Mouse (Mus musculus): ENCODE measurements around the gene Slmap.
"Not testable (repeated sequence)": the region's sequence is repeated elsewhere in the genome, so short reads cannot be mapped to it uniquely, and the experiment has no call there.

Gene Slmap

GRCm38 (mm10) chr14:26533267-26533666, 1.5 kb downstream of the Slmap start:
- in situ Hi-C loops (cut with MboI, MseI): no loop called here

DNA sequence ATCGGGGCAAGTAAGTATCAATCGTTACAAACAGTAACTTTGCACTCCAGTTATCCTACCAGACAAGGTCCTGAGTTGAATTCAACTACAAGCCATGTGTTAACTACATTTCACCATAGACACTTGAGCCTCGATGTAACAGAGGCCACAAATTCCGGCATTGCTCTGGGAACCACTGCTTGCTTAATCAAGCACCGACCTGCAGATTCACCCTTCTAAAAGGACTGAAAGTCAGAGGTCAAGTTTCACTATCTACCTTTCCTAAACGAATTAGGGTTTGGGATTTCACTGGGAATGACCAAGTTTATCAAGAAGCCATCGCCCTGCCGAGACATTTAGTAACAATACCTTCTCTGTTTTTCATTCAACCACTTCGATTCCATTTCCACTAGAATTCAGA, 2.0 kb downstream of the Slmap start:
- in situ Hi-C loops (cut with MboI, MseI): no loop called here

- in situ Hi-C loops (cut with MboI, MseI): no loop called here
Observed at GRCm38 (mm10) chr14:26531410-26532313, 3.1 kb downstream of the Slmap start.

DNA sequence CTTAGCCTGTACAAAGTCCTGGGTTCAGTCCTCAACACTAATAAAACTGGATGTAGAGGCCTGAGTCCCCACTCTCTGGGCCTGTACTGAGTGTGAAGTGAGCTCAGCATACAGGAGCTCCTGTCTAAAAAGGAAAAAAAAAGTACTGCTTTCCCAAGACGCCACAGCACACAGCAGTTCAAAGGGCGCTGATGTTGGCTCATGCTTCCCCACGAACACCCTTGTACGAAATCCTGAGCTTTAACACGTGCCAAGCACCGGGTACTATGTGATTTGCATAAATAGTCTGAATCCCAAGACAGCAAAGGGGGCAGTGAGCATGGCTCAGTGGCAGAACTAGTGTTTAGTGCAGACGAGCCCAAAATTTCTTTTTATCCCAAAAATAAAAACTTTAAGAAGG, 4.4 kb downstream of the Slmap start:
- in situ Hi-C loops (cut with MboI, MseI): no loop called here

GRCm38 (mm10) chr14:26528296-26528695, 6.4 kb downstream of the Slmap start:
- in situ Hi-C loops (cut with MboI, MseI): loop anchor here (5.0 kb wide), 1 partner anchor 49 kb away; no protein-coding TSS in a partner anchor

GRCm38 (mm10) chr14:26525955-26526354, 8.8 kb downstream of the Slmap start:
- in situ Hi-C loops (cut with MboI, MseI): loop anchor here (5.0 kb wide), 1 partner anchor 51 kb away; no protein-coding TSS in a partner anchor

DNA sequence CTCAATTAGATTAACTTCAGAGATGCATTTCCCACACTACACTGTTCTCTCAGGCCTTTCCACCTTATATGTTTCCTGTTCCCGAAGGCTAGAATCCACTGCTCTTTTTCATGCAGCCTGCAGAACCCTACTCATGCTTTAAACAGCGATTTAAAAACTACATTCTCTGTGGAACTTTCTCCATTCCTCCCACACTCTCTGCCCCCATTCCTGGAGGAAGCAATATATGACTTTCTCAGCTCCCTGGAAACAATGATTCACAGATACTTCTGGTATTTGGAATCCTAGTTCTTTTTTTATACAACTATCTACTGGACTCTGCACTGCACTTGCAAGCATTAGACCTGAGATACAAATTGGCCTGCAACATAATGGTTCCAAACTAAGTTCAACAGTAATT, 11.6 kb downstream of the Slmap start:
- in situ Hi-C loops (cut with MboI, MseI): no loop called here

- in situ Hi-C loops (cut with MboI, MseI): no loop called here
Observed at GRCm38 (mm10) chr14:26519831-26520230, 14.9 kb downstream of the Slmap start.

GRCm38 (mm10) chr14:26517843-26518242, 16.9 kb downstream of the Slmap start:
- in situ Hi-C loops (cut with MboI, MseI): no loop called here

DNA sequence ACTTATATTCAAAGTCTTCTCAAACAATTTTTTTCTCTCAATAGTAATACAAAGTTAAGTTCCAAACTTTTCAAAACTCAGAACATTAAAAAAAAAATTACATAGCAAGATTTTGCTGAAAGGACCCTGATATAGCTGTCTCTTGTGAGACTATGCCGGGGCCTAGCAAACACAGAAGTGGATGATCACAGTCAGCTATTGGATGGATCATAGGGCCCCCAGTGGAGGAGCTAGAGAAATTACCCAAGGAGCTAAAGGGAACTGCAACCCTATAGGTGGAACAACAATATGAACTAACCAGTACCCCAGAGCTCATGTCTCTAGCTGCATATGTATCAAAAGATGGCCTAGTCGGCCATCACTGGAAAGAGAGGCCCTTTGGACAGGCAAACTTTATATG, 18.5 kb downstream of the Slmap start:
- in situ Hi-C loops (cut with MboI, MseI): not testable (repeated sequence)

- in situ Hi-C loops (cut with MboI, MseI): no loop called here
Observed at GRCm38 (mm10) chr14:26515802-26516201, 18.9 kb downstream of the Slmap start.

GRCm38 (mm10) chr14:26510545-26510944, 24.2 kb downstream of the Slmap start:
- in situ Hi-C loops (cut with MboI, MseI): no loop called here

GRCm38 (mm10) chr14:26508150-26508549, 26.6 kb downstream of the Slmap start:
- in situ Hi-C loops (cut with MboI, MseI): no loop called here

DNA sequence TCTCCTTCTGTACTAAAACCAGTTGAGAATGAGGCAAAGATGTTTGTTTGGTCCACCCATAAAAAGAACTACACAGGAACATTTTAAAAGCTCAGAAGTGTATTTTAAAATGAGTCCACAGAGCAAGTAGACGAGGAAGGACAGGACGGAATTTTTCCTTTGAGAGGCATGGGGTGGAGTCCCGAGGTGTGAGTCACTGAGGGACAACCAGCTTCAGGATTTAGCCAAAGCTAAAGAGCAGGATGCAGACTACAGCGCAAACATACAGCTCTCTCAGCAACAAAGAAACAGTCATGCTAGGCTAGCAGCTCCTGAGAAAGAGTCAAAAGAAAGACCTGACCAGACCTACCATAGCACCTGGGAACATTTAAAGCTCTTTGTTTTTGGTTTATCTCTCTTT, 27.4 kb downstream of the Slmap start:
- in situ Hi-C loops (cut with MboI, MseI): no loop called here

DNA sequence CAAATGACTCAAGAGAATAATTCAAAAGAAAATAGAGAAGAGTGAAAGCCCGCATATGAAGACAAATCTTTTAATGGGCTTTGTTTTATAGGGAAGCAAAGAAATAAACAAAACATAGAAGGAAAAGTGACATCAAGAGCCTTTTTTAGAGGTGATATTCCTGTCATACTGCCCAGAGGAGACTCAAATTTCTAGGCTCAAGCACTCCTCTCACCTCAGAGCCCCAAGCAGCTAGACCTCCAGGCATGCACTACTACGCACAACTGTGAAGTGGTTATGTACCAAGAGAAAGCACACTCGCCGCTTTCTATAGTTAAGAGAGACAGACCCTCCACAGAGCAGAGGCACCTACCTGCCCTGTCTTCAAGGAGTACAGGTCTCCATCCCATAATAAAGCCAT, 30.2 kb downstream of the Slmap start:
- in situ Hi-C loops (cut with MboI, MseI): no loop called here

GRCm38 (mm10) chr14:26500136-26500933, 34.4 kb downstream of the Slmap start:
- in situ Hi-C loops (cut with MboI, MseI): no loop called here

GRCm38 (mm10) chr14:26495021-26495420, 39.7 kb downstream of the Slmap start:
- in situ Hi-C loops (cut with MboI, MseI): no loop called here

DNA sequence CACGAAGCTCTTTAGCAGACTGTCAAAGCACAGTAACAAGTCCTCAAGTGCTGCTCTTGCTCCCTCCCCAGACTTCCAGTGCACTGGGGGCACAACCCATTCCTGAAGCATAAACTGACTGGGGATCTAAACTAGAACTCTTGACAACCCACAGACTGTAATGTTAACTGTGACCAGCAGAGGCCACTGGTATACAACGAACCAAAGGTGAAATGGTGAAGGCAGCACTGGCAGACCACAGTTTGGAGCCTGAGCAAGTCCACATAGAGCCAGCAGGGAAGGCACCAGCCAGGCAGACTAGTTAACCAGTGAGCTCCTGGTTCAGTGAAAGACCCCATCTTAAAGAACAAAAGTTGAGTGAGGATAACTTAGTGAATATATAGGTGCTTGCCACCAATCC, 43.6 kb downstream of the Slmap start:
- in situ Hi-C loops (cut with MboI, MseI): no loop called here

DNA sequence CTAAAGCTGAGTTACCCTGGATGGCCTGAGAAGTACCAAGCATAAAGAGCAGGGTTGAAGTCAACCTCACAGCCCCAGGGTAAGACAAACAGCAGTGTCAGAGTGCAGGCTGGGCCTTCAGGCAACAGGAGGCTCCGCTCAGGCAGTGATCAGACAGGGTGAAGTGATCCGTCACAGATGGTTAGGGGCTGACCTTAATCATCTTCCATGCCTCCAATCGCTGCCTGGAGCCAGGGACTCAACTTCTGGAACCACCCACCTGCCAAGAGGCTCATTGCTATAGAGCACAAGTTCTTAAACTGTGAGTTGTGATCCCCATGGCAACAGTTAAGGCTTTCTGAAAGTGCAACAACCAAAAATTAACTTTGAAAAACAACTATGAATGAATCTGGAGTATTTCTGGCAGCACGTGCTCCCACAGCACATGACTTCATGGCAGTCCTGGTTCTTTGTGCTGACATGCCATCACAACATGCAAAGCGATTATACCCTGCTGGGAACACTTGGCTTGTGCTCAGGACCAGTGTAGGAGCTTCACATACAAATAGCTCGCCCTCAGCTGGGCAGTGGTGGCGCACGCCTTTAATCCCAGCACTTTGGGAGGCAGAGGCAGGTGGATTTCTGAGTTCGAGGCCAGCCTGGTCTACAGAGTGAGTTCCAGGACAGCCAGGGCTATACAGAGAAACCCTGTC, 46.3 kb downstream of the Slmap start:
- in situ Hi-C loops (cut with MboI, MseI): no loop called here

GRCm38 (mm10) chr14:26486416-26487198, 48.1 kb downstream of the Slmap start:
- in situ Hi-C loops (cut with MboI, MseI): no loop called here

DNA sequence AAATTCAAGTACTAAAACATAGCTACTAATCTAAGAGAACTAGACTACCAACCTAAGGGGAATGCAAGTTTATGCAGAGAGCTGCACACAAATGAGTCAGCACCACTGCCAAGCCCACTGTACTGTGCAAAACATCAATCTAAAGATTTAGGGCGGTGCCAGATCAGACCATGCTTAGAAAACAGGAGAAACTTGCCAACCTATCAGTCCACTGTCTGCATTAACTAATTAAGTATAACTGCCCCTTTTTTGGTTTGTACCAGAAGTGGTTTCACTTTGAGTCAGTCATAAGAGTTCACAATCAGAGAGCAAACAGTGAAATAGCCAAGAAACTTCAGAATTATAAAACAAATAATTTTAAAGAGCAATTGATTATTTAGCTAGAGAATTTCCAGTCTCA, 53.3 kb downstream of the Slmap start:
- in situ Hi-C loops (cut with MboI, MseI): no loop called here
